Mouse (Mus musculus) small intestine, adult 2 months (tissue): Measurements from ENCODE around the gene Ctps2.

Source experiments
- CTCF ChIP-seq: fragments of 200-500 bp; IDR thresholded peaks from 2 replicates; pipeline ENCODE4 v1.5.1; 2012; ENCODE audit warnings: low read depth, mild to moderate bottlenecking, control low read depth, inconsistent platforms, low read length, moderate library complexity, mixed read lengths; ENCODE audit not compliant: insufficient replicate concordance, insufficient read length; ENCODE audit errors: extremely low read depth
- POLR2A ChIP-seq: fragments of 200-500 bp; IDR thresholded peaks from 2 replicates; pipeline ENCODE4 v1.6.1; 2012; ENCODE audit warnings: low read depth, mild to moderate bottlenecking, control low read depth, inconsistent platforms, low read length, moderate library complexity

DNA sequence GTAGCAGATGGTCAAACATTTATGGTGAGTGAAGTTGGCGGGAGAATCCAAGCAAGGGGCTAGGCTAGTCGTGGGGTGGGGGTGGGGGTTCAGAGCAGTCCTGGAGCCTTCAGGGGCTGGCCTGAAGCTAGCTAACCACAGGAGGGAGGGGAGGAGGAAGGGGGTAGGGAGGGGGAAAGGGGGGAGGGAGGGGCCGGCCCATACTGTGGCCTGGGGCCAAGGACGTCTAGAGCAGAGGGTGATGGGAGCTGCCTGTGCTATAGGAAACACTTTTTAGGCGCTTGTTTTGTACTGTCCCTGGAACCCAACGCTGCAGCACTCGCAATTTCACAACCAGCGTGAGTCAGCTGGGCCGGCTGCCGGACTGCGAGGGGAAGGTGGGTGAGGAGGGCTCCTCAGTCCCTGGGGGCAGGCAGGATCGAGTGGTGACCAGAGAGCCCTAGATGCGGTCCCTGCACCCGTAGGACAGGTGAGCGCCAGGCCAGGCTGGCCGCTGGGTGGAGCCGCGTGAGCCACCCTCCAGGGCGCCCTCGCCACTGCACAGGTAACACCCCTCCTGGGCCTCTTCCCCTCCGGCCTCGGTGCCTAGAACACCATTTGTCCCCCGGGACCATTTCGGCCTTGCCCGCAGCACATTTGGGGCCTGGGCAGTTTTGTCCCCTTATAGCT lies 467 bp downstream of the Ctps2 start:
- TF ChIP-seq POLR2A (no peak), CTCF (no peak)
